8 mouse cellular contexts compared by ENCODE assay signal in genomic region chr4:155279926-155280767, GRCm38 (mm10). TPM values are rescaled to one million over a fixed set of nuclear protein-coding genes. Genes with fewer than 3 reads are reported as not detected.
A peak's percentile ranks its signal among the peaks of the same experiment; 100 is the strongest.
DNase-seq lines count a peak whose midpoint lies in the region; ATAC-seq and TF ChIP-seq lines count a peak whose summit lies in the region.

No protein-coding gene starts in this region.

- no peak overlapping the region for H3K4me2 ChIP-seq in forebrain, embryonic 13.5 days
- no peak overlapping the region for H3K4me2 ChIP-seq in forebrain, embryonic 12.5 days
- H3K4me2 ChIP-seq in liver, postnatal 0 days (ENCODE audit: low read depth, low read length) = no peak overlapping the region

- peak; percentile 51; the same call in 1 of the 2 replicates for ATAC-seq in forebrain, embryonic 13.5 days
- no peak; the same call in 1 of the 2 replicates for ATAC-seq in forebrain, embryonic 12.5 days (ENCODE audit: low FRiP score)
- no peak for ATAC-seq in megakaryocyte, adult 5-6 weeks (ENCODE audit: poor library complexity, severe bottlenecking)
- peak; percentile 88 for ATAC-seq in liver, postnatal 0 days

- no peak overlapping the region for H3K27ac ChIP-seq in forebrain, embryonic 13.5 days
- H3K27ac ChIP-seq in forebrain, embryonic 12.5 days = no peak overlapping the region
- H3K27ac ChIP-seq in liver, postnatal 0 days (ENCODE audit: low read depth) = no peak overlapping the region

- H3K4me3 ChIP-seq in forebrain, embryonic 13.5 days = no peak overlapping the region
- H3K4me3 ChIP-seq in forebrain, embryonic 12.5 days (replicated peaks) = no peak overlapping the region
- peak overlapping the region; percentile 60 for H3K4me3 ChIP-seq in megakaryocyte, embryonic 14.5 days (replicated peaks)
- no peak overlapping the region for H3K4me3 ChIP-seq in liver, postnatal 0 days (ENCODE audit: low read depth, low read length)

- TF ChIP-seq EP300 in liver, postnatal 0 days (IDR thresholded peaks at IDR 0.05; ENCODE audit: low read depth) = no peak

- no peaks in the 10 kb centered on the region for H3K27me3 ChIP-seq in forebrain, embryonic 13.5 days
- no peaks in the 10 kb centered on the region; the same call in 1 of the 2 replicates for H3K27me3 ChIP-seq in forebrain, embryonic 12.5 days
- peaks cover 57% of the 10 kb centered on the region for H3K27me3 ChIP-seq in megakaryocyte, embryonic 14.5 days (replicated peaks)
- H3K27me3 ChIP-seq in liver, postnatal 0 days (ENCODE audit: insufficient read depth, low read length) = no peaks in the 10 kb centered on the region

- no peaks in the 10 kb centered on the region for H3K36me3 ChIP-seq in forebrain, embryonic 13.5 days (ENCODE audit: poor library complexity, severe bottlenecking)
- H3K36me3 ChIP-seq in forebrain, embryonic 12.5 days (replicated peaks) = no peaks in the 10 kb centered on the region
- H3K36me3 ChIP-seq in megakaryocyte, embryonic 14.5 days (replicated peaks; ENCODE audit: low read length) = no peaks in the 10 kb centered on the region
- no peaks in the 10 kb centered on the region for H3K36me3 ChIP-seq in liver, postnatal 0 days (replicated peaks; ENCODE audit: insufficient read depth, low read length)

- DNase-seq in induced T-regulatory cell, adult 2 months (ENCODE audit: low read depth) = peak; percentile 13
- peak; percentile 46 for DNase-seq in liver, postnatal 0 days
- DNase-seq in thymus, postnatal 4 days = no peak
- no peak for DNase-seq in heart, adult 8-10 months (ENCODE audit: low spot score)

- WGBS in forebrain, embryonic 13.5 days = 62% methylated on average over 16 of the region's 16 CpGs
- WGBS in forebrain, embryonic 12.5 days = 83% methylated on average over 16 of the region's 16 CpGs
- 53% methylated on average over 16 of the region's 16 CpGs for WGBS in liver, postnatal 0 days (ENCODE audit: insufficient replicate concordance)

- peaks cover 27% of the 10 kb centered on the region for H3K4me1 ChIP-seq in forebrain, embryonic 13.5 days
- peaks cover 28% of the 10 kb centered on the region for H3K4me1 ChIP-seq in forebrain, embryonic 12.5 days
- peaks cover 51% of the 10 kb centered on the region for H3K4me1 ChIP-seq in megakaryocyte, embryonic 14.5 days
- peaks cover 7% of the 10 kb centered on the region; the same call in 1 of the 2 replicates for H3K4me1 ChIP-seq in liver, postnatal 0 days (ENCODE audit: insufficient read depth)

- no peaks in the 10 kb centered on the region for H3K9me3 ChIP-seq in forebrain, embryonic 13.5 days (replicated peaks)
- H3K9me3 ChIP-seq in forebrain, embryonic 12.5 days = no peaks in the 10 kb centered on the region
- H3K9me3 ChIP-seq in megakaryocyte, embryonic 14.5 days = no peaks in the 10 kb centered on the region
- no peaks in the 10 kb centered on the region for H3K9me3 ChIP-seq in liver, postnatal 0 days (ENCODE audit: low read length)

- no peak overlapping the region for H3K9ac ChIP-seq in forebrain, embryonic 13.5 days
- H3K9ac ChIP-seq in forebrain, embryonic 12.5 days = no peak overlapping the region
- no peak overlapping the region for H3K9ac ChIP-seq in liver, postnatal 0 days (replicated peaks)

- no peak for TF ChIP-seq CTCF in liver, postnatal 0 days (IDR thresholded peaks at IDR 0.05; ENCODE audit: low read depth)

RNA-seq across cellular contexts. Expression of gene Faap20, which starts 30.5 kb away (rescaled TPM):
- polyA plus RNA-seq in forebrain, embryonic 13.5 days (2015; fragmentation: Nextera tagmentation; extraction: Ambion mirVana) = 90.3 and 93.2 TPM in 2 replicates
- polyA plus RNA-seq in forebrain, embryonic 12.5 days (2016; fragmentation: Nextera tagmentation; extraction: Ambion mirVana) = 96.4 and 96.9 TPM in 2 replicates
- 51.4 and 87.5 TPM in 2 replicates for polyA plus RNA-seq in megakaryocyte, embryonic 14.5 days (2012; ENCODE audit: insufficient read depth, low replicate concordance)
- 32.6 and 34.2 TPM in 2 replicates for total RNA-seq in megakaryocyte, adult 5-6 weeks (2015)
- total RNA-seq in megakaryocyte, adult 5-6 weeks (2017) = 11.7 and 18.3 TPM in 2 replicates
- polyA plus RNA-seq in liver, postnatal 0 days (2015; fragmentation: Nextera tagmentation; extraction: Ambion mirVana) = 23.1 and 24.7 TPM in 2 replicates
- total RNA-seq in heart, adult 8-10 months (2022) = 10 to 100 TPM; 12.4 to 17.8 (median 15.9) TPM

RNA-seq across cellular contexts. Expression of gene Ski, which starts 57.8 kb away (rescaled TPM):
- polyA plus RNA-seq in forebrain, embryonic 13.5 days (2015; fragmentation: Nextera tagmentation; extraction: Ambion mirVana) = 11.3 and 12.0 TPM in 2 replicates
- polyA plus RNA-seq in forebrain, embryonic 12.5 days (2016; fragmentation: Nextera tagmentation; extraction: Ambion mirVana) = 12.3 and 14.2 TPM in 2 replicates
- 31.5 and 38.7 TPM in 2 replicates for polyA plus RNA-seq in megakaryocyte, embryonic 14.5 days (2012; ENCODE audit: insufficient read depth, low replicate concordance)
- 41.5 and 42.9 TPM in 2 replicates for total RNA-seq in megakaryocyte, adult 5-6 weeks (2015)
- total RNA-seq in megakaryocyte, adult 5-6 weeks (2017) = 12.4 and 13.3 TPM in 2 replicates
- 3.5 and 3.7 TPM in 2 replicates for polyA plus RNA-seq in liver, postnatal 0 days (2015; fragmentation: Nextera tagmentation; extraction: Ambion mirVana)
- 10 to 100 TPM; 44.5 to 53.3 (median 49.0) TPM for total RNA-seq in heart, adult 8-10 months (2022)

Comparison
In these comparisons a context has a peak if more than half of its experiments do, and no peak if none do; other contexts are left out.
1. ATAC-seq: peak in forebrain, embryonic 13.5 days (single experiment) and liver, postnatal 0 days (single experiment); none in forebrain, embryonic 12.5 days (single experiment) and megakaryocyte, adult 5-6 weeks (single experiment).
2. DNase-seq: peak in induced T-regulatory cell, adult 2 months (single experiment) and liver, postnatal 0 days (single experiment); none in thymus, postnatal 4 days (single experiment) and heart, adult 8-10 months (single experiment).